Mouse (Mus musculus): ENCODE measurements around the gene Shf.

GRCm38 (mm10) chr2:122354191-122354929 lies 14.6 kb downstream of the Shf start:
- no peak for TF ChIP-seq CTCF (IDR thresholded peaks at IDR 0.05)
- no peak for TF ChIP-seq EP300 (IDR thresholded peaks at IDR 0.05)
